Mouse (Mus musculus): ENCODE measurements around the gene Evpl. TPM values are rescaled to one million over a fixed set of nuclear protein-coding genes. Genes with fewer than 3 reads are reported as not detected.

The Evpl gene
- polyA plus RNA-seq (2014; fragmentation: Illumina TruSeq; extraction: RNeasy Lipid Tissue Mini Kit (QIAGEN cat#74804); ENCODE audit: insufficient read depth, low read depth, low replicate concordance) = 2.0 TPM

GRCm38 (mm10) chr11:116237742-116238395 is at the start of gene Evpl:
Evpl (minus strand) TSS chr11:116238077.

DNA sequence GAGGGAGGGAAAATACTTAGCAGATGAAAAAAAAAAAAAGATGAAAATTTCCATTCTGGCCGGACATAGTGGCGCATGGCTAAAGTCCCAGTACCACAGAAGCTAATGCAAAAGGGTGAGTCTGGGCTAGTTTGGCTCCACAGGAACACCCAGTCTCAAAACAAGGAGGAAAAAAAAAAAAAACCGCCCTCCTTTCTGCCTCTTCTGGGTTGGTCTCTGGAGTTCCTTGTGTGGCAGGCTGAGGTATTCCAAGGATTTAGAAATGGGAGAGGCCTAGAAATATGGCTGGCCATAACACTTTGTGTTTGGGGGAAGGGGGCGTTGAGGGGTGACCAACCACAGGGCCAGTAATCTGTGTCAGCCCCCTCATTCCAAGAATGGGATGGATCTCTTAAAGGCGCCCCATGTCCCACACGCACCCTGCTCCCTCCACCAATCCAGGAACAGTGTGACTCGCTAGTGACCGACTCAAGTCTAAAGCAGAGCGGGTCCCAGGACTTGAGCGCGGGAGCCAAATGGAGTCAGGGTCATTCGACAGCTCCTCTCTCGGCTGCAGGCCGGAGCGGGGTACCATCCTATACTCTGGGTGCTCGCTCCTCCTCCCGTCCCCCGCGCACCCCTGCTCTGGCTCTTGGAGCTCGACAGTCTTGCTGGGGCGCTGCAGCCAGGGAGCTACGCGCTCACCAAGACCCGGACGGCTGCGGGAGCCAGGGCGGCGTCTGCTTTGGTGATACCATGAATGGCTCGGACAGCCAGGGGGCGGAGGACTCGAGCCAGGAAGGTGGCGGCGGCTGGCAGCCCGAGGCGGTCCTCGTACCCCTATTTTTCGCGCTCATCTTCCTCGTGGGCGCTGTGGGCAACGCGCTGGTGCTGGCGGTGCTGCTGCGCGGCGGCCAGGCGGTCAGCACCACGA is 43.1 kb upstream of the Evpl start, which contains the start of gene Galr2:
Gene Galr2, plus strand, starts transcription at position 189 of the 913 bp plus-strand sequence.

GRCm38 (mm10) chr11:116274045-116274666 is 36.3 kb upstream of the Evpl start, which contains the start of gene Srp68:
Srp68 (minus strand) TSS chr11:116274217.

GRCm38 (mm10) chr11:116198639-116199531 is 39.0 kb downstream of the Evpl start, which contains the start of the genes Ten1 and Acox1:
Ten1 (plus strand) TSS chr11:116198855.
Acox1 (minus strand) TSS chr11:116199045.

Other genes starting within 250 kb of the Evpl start
- gene Galk1, start 225.4 kb downstream of the Evpl start, polyA plus RNA-seq (2014; fragmentation: Illumina TruSeq; extraction: RNeasy Lipid Tissue Mini Kit (QIAGEN cat#74804); ENCODE audit: insufficient read depth, low read depth, low replicate concordance) = 37.1 TPM
- gene H3f3b, start 210.1 kb downstream of the Evpl start, polyA plus RNA-seq (2014; fragmentation: Illumina TruSeq; extraction: RNeasy Lipid Tissue Mini Kit (QIAGEN cat#74804); ENCODE audit: insufficient read depth, low read depth, low replicate concordance) = 439 TPM
- 10.2 TPM for gene Unk, start 207.8 kb downstream of the Evpl start, polyA plus RNA-seq (2014; fragmentation: Illumina TruSeq; extraction: RNeasy Lipid Tissue Mini Kit (QIAGEN cat#74804); ENCODE audit: insufficient read depth, low read depth, low replicate concordance)
- 22.3 TPM for gene Unc13d, start 160.1 kb downstream of the Evpl start, polyA plus RNA-seq (2014; fragmentation: Illumina TruSeq; extraction: RNeasy Lipid Tissue Mini Kit (QIAGEN cat#74804); ENCODE audit: insufficient read depth, low read depth, low replicate concordance)
- 101 TPM for gene Wbp2, start 151.1 kb downstream of the Evpl start, polyA plus RNA-seq (2014; fragmentation: Illumina TruSeq; extraction: RNeasy Lipid Tissue Mini Kit (QIAGEN cat#74804); ENCODE audit: insufficient read depth, low read depth, low replicate concordance)
- gene Trim47, start 110.9 kb downstream of the Evpl start, polyA plus RNA-seq (2014; fragmentation: Illumina TruSeq; extraction: RNeasy Lipid Tissue Mini Kit (QIAGEN cat#74804); ENCODE audit: insufficient read depth, low read depth, low replicate concordance) = 16.8 TPM
- 6.5 TPM for gene Trim65, start 106.9 kb downstream of the Evpl start, polyA plus RNA-seq (2014; fragmentation: Illumina TruSeq; extraction: RNeasy Lipid Tissue Mini Kit (QIAGEN cat#74804); ENCODE audit: insufficient read depth, low read depth, low replicate concordance)
- gene Mrpl38, start 99.2 kb downstream of the Evpl start, polyA plus RNA-seq (2014; fragmentation: Illumina TruSeq; extraction: RNeasy Lipid Tissue Mini Kit (QIAGEN cat#74804); ENCODE audit: insufficient read depth, low read depth, low replicate concordance) = 30.3 TPM
- 10.5 TPM for gene Fbf1, start 69.9 kb downstream of the Evpl start, polyA plus RNA-seq (2014; fragmentation: Illumina TruSeq; extraction: RNeasy Lipid Tissue Mini Kit (QIAGEN cat#74804); ENCODE audit: insufficient read depth, low read depth, low replicate concordance)
- 34.9 TPM for gene Ten1, start 39.2 kb downstream of the Evpl start, polyA plus RNA-seq (2014; fragmentation: Illumina TruSeq; extraction: RNeasy Lipid Tissue Mini Kit (QIAGEN cat#74804); ENCODE audit: insufficient read depth, low read depth, low replicate concordance)
- gene Acox1, start 39.0 kb downstream of the Evpl start, polyA plus RNA-seq (2014; fragmentation: Illumina TruSeq; extraction: RNeasy Lipid Tissue Mini Kit (QIAGEN cat#74804); ENCODE audit: insufficient read depth, low read depth, low replicate concordance) = 35.2 TPM
- gene Srp68, start 36.1 kb upstream of the Evpl start, polyA plus RNA-seq (2014; fragmentation: Illumina TruSeq; extraction: RNeasy Lipid Tissue Mini Kit (QIAGEN cat#74804); ENCODE audit: insufficient read depth, low read depth, low replicate concordance) = 30.4 TPM
- gene Galr2, start 42.9 kb upstream of the Evpl start, polyA plus RNA-seq (2014; fragmentation: Illumina TruSeq; extraction: RNeasy Lipid Tissue Mini Kit (QIAGEN cat#74804); ENCODE audit: insufficient read depth, low read depth, low replicate concordance) = not detected
- gene Exoc7, start 69.2 kb upstream of the Evpl start, polyA plus RNA-seq (2014; fragmentation: Illumina TruSeq; extraction: RNeasy Lipid Tissue Mini Kit (QIAGEN cat#74804); ENCODE audit: insufficient read depth, low read depth, low replicate concordance) = 22.5 TPM
- 46.0 TPM for gene Foxj1, start 97.3 kb upstream of the Evpl start, polyA plus RNA-seq (2014; fragmentation: Illumina TruSeq; extraction: RNeasy Lipid Tissue Mini Kit (QIAGEN cat#74804); ENCODE audit: insufficient read depth, low read depth, low replicate concordance)
- 1.5 TPM for gene Rnf157, start 175.0 kb upstream of the Evpl start, polyA plus RNA-seq (2014; fragmentation: Illumina TruSeq; extraction: RNeasy Lipid Tissue Mini Kit (QIAGEN cat#74804); ENCODE audit: insufficient read depth, low read depth, low replicate concordance)
- gene Ubald2, start 196.0 kb upstream of the Evpl start, polyA plus RNA-seq (2014; fragmentation: Illumina TruSeq; extraction: RNeasy Lipid Tissue Mini Kit (QIAGEN cat#74804); ENCODE audit: insufficient read depth, low read depth, low replicate concordance) = 70.7 TPM
- gene Qrich2, start 228.2 kb upstream of the Evpl start, polyA plus RNA-seq (2014; fragmentation: Illumina TruSeq; extraction: RNeasy Lipid Tissue Mini Kit (QIAGEN cat#74804); ENCODE audit: insufficient read depth, low read depth, low replicate concordance) = 0.22 TPM

All from lung, adult 10 weeks (tissue).